Mouse (Mus musculus) left cerebral cortex, adult 18-20 months (tissue): ENCODE measurements around the gene Glp1r. TPM values are rescaled to one million over a fixed set of nuclear protein-coding genes. Genes with fewer than 3 reads are reported as not detected.

Source experiments
- DNase-seq, 2 experiments: peaks; one replicate each; pipeline ENCODE4 v3.0.0; 2021 to 2022; ENCODE audit warnings: low spot score in 2 of 2, mixed read lengths in 1 of 2
- total RNA-seq, 2 experiments: library from RNA; stranded (reverse); gene quantifications; 2 replicates each; pipeline ENCODE4 v1.2.3; 2021

The Glp1r gene
- total RNA-seq, 2 experiments from 2014 or later = 0.56 to 0.65 TPM

DNA sequence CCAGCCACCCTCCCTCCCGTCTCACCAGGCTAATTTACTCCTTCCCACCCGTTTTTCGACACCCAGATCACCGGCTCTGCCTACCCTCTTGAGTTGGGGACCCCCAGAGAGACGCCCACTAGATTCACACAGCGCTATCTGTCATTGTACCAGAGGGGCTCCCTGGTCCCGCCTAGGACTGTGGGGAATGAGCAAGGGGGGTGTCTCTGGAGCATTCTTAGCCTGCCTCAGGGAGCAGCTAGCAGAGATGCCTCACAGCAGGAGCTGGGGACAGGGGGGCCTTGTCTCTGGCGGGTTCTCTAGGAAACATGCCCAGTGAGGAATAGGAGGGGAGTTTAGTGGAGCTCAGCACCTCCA lies 10.1 kb downstream of the Glp1r start:
- DNase-seq = no peak

DNA sequence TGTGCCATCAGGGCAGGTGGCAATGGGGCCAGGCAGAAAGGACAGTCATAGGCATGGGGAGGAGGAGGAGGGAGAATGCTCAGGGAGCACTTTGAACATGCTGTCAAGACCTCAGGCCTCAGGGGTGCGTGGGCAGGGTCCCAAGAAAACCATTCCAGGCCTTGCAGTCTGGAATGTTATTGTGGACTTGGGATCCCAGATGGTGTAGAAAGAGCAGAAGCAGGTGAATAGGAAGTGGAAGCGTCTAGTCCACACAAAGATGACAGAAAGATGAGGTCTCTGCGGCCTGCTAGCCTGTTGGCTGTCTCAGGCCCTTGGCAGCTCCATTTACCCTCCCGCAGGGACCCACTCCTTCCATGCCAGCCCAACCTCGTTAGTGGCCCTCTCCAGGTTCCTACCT lies 10.9 kb downstream of the Glp1r start:
- DNase-seq = no peak

DNA sequence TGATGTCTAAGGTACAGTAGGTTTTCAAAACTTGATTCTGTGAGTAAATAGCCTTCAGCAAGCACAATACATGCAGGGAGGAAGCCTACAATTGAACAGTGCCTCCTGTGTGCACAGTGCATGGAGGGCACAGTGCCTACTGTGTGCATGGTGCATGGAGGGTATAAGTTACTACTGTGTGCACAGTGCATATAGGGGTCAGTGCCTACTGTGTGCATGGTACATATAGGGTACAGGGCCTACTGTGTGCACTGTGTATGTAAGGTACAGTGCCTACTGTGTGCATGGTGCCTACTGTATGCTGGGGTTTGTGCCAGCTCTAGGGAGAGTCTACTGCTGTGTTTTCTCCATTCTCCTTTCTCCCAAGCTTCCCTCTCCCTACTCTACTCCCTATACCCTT lies 12.6 kb downstream of the Glp1r start:
- no peak for DNase-seq

DNA sequence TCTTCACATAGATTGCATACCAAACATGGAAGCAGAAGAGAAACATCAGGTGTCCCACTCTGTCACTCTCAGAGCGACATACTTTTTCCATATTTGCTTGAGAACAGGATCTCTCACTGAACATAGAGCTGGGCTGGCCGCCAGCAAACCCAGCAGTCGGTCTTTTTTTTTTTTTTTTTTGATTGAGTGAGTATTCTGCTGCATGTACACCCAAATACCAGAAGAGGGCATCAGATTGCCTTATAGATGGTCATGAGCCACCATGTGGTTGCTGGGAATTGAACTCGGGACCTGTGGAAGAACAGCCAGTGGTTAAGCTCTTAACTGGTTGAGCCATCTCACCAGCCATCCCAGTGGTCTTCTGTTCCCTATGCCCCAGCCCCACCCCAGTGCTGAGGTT lies 21.9 kb downstream of the Glp1r start:
- DNase-seq = no peak

DNA sequence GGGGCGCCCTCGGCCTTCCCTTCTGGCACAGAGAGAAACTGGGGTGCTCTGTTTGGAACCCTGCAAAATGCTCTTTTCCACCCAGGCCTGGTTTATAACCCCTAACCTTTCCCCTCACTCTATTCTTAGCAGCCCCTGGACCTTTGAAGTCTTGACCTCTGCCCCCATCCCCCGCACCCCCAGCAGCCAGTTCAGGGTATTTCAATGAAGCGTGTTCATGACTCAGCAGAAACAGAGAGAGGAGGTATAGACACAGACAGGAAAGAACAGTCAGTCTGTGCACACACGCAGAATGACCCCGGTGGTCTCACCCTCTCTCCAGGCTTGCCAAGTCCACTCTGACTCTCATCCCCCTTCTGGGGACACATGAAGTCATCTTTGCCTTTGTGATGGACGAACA lies 29.2 kb downstream of the Glp1r start:
- DNase-seq = no peak

DNA sequence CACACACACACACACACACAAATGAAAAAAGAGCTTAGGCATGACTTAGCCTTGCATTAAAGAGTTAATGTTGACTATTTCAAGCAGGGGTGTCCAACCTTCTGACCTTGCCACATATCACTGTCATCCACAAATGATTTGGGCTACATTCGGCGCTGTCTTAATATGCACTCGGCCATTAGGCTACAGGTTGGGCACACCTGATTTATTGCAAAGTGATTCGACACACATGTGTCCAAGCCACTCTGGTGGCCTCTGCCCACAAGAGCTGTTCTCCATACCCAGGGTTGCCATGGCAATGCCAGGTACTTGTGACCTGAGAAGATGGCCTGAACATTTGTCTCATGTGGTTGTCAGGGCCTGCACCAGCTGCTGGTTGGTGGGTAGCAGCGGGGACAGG lies 31.2 kb downstream of the Glp1r start:
- DNase-seq = no peak

DNA sequence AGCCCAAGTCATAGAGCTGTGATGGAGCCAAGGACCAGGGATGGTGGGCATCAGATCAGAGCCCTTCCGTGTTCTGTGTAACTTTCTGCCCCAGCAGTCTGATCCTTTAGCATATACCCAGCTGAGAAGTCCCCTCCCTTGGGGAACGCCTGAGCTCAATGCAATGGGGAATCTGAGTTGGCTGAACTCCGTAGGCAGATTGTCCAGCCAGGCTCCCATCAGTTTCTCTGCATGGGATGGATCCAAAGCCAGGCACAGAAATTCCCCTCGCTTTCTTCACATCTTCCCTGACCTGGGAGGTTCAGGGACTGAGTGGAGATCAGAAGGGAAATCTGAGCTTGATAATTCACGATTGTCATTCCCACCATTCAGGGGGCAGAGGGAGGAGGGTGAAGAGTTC lies 33.7 kb downstream of the Glp1r start:
- DNase-seq = no peak

DNA sequence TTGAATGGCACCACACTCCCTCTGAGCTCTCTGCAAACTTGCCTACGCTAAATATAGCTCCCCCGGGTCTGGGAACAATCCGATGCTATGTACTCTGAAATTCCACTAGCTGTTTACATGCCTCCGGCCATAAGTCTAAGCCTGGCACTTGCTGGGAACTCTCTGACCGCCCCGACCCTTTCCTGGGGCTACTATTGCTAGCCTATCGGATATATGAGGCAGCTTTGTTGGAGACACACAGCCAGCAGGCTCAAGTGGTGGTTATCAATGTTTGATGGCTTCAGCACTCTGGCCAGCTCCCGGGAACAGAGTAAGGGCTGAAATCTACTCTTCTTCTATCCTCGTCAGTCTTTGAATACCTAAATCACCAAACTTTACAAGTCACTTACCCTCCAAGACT lies 36.9 kb downstream of the Glp1r start:
- no peak for DNase-seq

DNA sequence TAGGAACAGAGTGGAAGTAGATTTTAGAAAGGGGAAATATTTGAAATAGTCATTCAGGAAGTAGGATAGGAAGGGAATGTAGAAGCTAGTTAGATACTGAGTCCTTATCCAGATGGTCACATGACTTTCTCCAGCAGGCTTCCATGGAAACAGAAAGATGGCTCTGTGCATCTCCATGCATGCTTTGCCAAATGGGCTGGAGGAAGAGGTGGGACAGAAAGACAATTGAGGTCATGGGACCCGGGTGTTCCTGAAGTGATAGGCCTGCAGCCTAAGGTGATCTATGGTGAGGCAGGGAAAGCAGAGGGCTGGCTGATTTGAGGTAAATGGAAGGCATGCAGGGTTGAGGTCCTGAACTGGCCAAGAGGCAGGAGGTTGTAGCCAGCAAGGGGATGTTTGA lies 46.8 kb downstream of the Glp1r start:
- no peak for DNase-seq

DNA sequence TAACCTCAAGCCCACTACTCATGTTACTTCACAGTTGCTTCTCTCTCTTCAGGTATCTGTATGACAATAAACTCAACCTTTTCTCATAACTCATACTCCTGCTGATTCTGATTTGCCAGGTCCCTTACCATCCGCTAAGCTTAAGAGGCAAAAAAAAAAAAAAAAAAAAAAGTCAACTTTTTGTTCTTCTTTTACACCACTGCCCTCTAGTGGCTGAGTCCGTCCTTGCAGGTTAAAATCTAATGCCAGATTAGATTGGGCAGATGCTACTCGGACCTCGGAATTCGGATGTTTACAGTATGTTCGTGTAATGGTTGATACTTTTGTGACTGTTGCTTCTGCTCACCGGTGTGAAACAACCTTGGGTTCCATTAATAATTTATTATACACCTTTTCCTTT lies 49.2 kb downstream of the Glp1r start:
- peak; percentile 71 to 79 for DNase-seq

DNA sequence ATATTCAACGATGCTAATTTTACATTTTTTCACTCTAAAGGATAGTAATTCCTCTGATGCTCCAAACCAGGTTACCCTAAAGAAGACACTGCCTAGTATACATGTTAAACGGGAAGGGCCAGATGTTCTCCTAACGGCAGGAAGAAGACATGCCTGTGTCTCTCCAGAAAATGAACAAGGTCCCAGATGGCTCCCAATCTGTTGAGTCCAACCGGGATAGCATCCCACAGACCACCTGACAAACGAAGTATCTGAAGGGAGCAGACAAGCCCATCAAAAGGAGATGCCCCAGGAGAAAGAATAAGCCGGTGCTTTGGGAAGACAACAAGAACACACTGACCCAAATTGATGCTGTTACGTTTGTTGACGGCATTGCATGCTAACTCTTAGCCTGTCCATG lies 50.0 kb downstream of the Glp1r start:
- no peak for DNase-seq

DNA sequence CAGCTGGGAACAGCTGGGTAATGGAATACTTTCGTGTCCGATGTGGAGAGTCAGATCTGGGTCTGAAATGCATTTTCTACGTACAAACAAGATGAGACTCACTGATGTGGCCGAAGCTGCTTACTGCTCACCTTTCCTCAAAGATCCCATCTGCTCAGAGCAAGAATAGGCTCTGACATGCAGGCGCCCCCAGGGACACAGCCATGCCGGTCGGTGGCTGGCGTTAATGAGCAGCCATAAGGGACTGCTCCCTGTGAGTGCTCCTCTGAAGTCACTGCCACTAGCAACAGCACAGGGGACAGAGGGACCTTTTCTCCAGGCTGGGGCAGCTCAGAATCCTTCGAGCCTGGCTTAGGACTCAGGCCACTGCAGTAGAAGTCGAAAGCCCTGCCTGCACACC lies 52.7 kb downstream of the Glp1r start, which contains the start of gene Umodl1:
Umodl1 (plus strand) TSS at position 301 of the 400 bp plus-strand sequence.
- DNase-seq = no peak

DNA sequence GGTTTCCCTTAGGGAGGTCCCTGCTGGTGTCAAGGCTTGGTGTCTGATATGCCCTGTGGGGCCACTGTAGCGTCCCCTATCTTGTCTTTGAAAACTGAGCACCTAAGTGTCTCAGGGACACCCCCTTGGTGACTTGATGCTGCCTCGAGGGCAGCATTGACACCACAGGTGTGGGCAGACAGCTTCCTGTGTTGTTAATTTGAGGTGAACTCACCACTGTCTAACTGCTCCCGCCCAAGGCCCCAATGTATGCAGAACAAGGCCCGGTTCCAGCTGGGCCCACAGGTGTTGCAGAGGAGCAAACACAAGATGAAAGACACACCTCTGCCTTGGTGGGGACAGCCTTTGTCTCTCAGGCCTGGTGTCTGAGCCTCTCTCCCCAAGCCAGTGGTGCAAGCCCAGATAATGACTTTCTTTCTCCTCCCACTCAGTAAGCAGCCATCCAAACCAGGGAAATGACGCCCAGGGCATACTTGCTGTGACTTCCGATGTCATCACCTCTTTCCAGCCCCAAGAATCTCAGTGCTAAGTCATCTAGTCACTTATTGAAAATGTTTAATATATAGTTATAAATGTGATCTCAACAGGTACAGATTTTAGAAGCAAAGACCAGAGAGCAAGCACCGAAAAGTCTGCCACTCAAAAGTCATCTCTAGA lies 60.4 kb downstream of the Glp1r start:
- DNase-seq = no peak

DNA sequence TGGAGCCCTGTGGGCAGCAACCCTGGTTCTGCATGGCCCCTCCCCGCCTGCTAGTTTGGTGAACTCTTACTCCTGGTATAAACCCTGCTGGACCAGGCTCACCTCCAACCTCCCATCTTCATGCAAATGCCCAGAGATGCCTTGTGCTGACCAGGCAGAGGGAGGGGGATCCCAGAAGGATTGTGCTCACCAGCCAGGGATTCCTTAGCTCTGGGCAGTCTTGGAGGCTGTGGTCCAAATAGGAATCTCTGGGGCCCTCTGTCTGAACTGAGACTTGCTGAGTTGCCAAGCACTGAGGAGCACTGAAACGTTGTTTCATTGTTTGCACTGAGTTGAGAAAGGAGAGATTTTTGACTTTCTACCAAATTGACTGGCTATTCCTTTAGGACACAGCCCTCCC lies 61.3 kb downstream of the Glp1r start:
- no peak for DNase-seq

DNA sequence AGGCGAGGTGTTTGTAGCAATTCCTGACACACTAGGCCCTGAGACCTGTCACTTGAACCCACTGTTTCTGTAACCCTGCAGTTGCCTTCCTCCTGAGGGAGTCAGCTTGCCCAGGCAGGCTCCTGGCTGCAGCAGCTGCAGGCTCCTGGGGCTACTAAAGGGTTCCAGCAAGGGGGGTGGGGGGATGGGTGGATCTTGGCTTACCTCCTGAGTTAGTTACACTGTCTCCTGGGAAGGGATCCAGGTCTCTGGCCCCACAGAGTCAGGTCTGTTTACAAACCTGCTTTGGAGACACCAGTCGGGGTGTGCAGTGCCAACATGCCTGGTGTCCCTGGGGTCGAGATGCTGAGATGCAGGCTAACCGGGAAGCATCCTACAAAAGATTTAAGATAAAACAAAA lies 68.4 kb downstream of the Glp1r start:
- DNase-seq = no peak

DNA sequence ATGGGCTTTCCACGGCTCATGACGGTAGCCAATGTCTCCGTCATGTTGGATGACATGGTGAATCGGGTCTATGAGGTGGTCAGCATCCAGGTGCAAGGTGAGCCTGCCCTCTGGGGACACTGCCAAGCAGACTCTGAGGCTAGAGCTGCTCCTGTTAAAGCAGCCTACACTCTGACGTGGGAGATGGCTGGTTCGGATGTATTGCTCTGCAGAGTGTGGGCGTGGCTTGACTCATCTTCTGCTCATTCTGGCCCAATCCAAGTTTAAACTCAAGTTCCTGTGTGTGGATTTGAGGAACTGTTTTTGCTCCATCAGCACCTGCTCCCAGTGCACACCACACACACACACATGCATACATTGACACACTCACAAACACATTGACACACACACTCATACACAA lies 70.3 kb downstream of the Glp1r start:
- peak; percentile 57 to 69 for DNase-seq

DNA sequence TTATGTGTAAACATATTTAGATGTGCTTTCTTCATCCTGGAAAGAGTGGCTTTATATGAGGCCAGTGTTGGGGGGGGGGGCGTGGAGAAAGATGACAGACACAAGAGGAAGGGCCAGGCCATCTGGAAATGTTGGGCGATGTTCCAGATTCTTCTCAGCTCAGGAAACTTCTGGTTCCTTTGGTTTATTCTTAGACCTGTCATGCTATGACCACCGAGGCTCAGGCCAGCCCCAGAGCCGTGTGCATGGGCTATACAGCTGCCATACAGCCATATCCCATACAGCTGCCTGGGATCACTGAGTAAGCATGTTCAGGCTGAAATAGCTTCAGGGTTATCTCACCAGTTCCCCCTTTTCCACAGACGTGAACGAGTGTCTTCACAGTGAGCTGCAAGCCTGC lies 71.7 kb downstream of the Glp1r start:
- no peak for DNase-seq

DNA sequence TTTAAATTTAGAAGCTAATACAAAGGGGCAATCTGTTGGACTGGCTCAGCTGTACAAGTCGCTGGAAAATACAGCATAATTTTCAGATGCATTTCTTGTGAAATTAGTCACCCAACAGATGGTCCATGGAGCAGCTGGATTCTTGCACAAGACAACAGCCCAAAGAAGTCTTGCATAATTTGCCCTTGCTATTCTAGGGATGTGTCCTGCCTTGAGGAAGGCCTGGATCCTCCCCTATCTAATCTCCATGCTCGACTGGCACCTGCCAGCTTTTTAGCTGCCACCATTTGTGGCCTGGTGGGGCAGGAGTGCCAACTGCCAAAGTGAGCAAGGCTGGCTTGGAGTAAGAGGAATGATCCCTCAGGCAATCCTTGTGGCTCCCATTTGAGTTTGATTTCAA lies 75.7 kb downstream of the Glp1r start:
- peak in 1 of 2 experiments; percentile 8 for DNase-seq

DNA sequence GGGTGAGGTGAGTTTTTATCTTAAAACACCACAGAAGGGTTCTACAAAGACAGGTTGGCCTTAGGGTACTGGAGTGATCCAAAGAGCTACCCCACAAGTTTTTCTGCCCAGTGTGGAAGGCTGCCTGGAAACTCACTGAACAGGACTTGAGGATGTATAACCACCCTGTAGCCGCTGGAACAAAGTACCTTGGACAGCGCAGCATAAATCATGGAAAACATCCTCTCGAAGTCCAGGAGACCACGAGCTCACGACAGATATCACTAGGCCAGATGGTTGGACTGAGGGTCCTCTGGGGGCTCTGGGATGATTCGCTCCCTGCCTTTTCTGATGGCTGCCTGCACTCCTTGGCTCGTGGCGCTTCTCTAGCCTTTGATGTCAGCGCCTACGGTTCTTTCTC lies 76.9 kb downstream of the Glp1r start:
- DNase-seq = no peak

DNA sequence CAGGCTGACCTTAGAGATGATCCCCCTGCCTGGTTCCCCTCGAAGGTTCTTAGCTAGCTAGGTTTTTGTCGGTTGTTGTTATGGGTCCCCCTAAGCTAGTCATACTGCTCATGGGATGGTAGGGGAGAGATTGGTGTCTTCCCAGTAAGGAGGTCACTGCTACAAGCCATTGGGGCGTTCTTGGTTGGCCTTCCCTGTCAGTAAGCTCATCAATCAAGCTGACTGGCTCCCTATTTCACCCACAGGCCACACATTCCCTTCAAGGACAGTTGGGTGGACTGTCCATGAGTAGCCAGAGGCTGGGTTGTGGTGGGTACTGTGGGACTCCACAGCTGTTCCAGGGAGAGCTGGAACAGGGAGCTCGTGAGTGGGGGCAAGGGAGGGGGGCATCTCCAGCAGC lies 81.9 kb downstream of the Glp1r start:
- DNase-seq = no peak

DNA sequence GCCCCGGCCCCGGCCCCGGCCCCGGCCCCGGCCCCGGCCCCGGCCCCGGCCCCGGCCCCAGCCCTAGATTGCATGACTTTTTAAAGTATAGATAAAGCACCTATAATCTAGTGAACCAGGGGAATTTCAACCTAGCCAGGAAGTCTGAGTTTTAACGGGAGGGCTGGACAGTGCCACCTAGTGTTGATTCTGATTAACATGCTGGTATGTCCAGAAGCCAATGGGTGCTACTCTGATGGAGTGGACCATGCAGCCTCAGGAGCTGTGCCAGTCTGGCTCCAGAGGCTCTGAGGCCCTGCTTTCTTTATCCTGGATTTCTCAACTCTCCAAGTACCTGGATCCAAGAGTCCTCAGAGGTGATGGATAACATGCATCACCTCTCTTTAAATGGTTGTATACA lies 88.6 kb downstream of the Glp1r start:
- DNase-seq = peak; percentile 15 to 27
